ENCODE assay signal across 23 mouse cellular contexts in genomic region chr2:60409194-60409593, GRCm38 (mm10).
"Had no signal": no experiment of that assay in that cellular context is flagged by ENCODE, and none has a peak within 500 bp of the region (broad histone marks: within the 10 kb centered on the region; RNA-seq: fewer than 3 reads in every experiment).

No protein-coding gene starts in this region.

- DNase-seq: kidney, adult 8-10 months; kidney, postnatal 10 days; left cerebral cortex, postnatal 4 days; lung, adult 18-20 months; lung, postnatal 10 days; lung, postnatal 36 days; right cerebral cortex, adult 18-20 months; right cerebral cortex, postnatal 14 days; right cerebral cortex, postnatal 4 days; thymus, adult 2 months; thymus, postnatal 14 days; thymus, postnatal 4 days had no signal

- H3K4me2 ChIP-seq: limb, embryonic 12.5 days; limb, embryonic 15.5 days; liver, embryonic 11.5 days; liver, embryonic 15.5 days; lung, embryonic 15.5 days; midbrain, embryonic 12.5 days; neural tube, embryonic 13.5 days had no signal

- H3K4me3 ChIP-seq: limb, embryonic 12.5 days; limb, embryonic 15.5 days; liver, embryonic 15.5 days; lung, embryonic 15.5 days; megakaryocyte, embryonic 14.5 days; midbrain, embryonic 12.5 days; myocyte; neural tube, embryonic 13.5 days had no signal

- H3K9me3 ChIP-seq: limb, embryonic 12.5 days; limb, embryonic 15.5 days; liver, embryonic 15.5 days; lung, embryonic 15.5 days; megakaryocyte, embryonic 14.5 days; midbrain, embryonic 12.5 days; neural tube, embryonic 13.5 days had no signal

- H3K4me1 ChIP-seq: limb, embryonic 12.5 days; limb, embryonic 15.5 days; lung, embryonic 15.5 days; megakaryocyte, embryonic 14.5 days; midbrain, embryonic 12.5 days; neural tube, embryonic 13.5 days had no signal

- ATAC-seq: midbrain, embryonic 16.5 days had no signal

- H3K27me3 ChIP-seq: limb, embryonic 12.5 days; limb, embryonic 15.5 days; liver, embryonic 15.5 days; lung, embryonic 15.5 days; megakaryocyte, embryonic 14.5 days; midbrain, embryonic 12.5 days; neural tube, embryonic 13.5 days had no signal

- H3K9ac ChIP-seq: limb, embryonic 12.5 days; limb, embryonic 15.5 days; liver, embryonic 15.5 days; lung, embryonic 15.5 days; midbrain, embryonic 12.5 days; neural tube, embryonic 13.5 days had no signal

- H3K27ac ChIP-seq: limb, embryonic 12.5 days; limb, embryonic 15.5 days; lung, embryonic 15.5 days; midbrain, embryonic 12.5 days; neural tube, embryonic 13.5 days; stomach, postnatal 0 days had no signal

- H3K36me3 ChIP-seq: limb, embryonic 12.5 days; limb, embryonic 15.5 days; liver, embryonic 15.5 days; lung, embryonic 15.5 days; midbrain, embryonic 12.5 days; neural tube, embryonic 13.5 days had no signal
